ENCODE assay signal across 23 mouse cellular contexts in the genomic region with DNA sequence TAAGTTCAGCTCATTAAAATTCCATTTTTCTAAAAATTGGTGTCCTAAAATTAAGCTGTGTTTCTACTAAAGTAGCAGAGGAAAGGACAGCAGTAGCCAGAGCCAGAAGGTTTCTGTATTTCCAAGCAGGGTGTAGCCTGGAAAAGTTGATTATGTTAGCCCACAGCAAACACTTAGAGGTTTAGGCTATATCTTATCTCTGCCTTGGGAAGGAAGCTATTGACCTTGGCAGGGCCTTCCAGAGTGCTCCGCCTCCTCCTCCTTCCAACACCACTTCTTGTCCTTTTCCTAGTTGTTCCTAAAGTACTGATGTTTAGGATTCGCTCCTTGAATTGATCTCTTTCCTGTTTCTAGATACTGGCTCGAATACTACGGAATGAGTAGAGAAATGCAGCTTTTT. TPM values are rescaled to one million over a fixed set of nuclear protein-coding genes. Genes with fewer than 3 reads are reported as not detected.
DNase-seq lines count a peak whose midpoint lies in the region; ATAC-seq and TF ChIP-seq lines count a peak whose summit lies in the region.
"Had no signal": no experiment of that assay in that cellular context is flagged by ENCODE, and none has a peak within 500 bp of the region (broad histone marks: within the 10 kb centered on the region; RNA-seq: fewer than 3 reads in every experiment).

No protein-coding gene starts in this region.

- H3K27ac ChIP-seq in intestine, embryonic 15.5 days: no peak overlapping the region
- no peak overlapping the region for H3K27ac ChIP-seq in intestine, postnatal 0 days (ENCODE audit: low read depth, low read length)
- H3K27ac ChIP-seq in MEL (ENCODE audit: control insufficient read depth, low read depth, low read length): no peak overlapping the region
- no peak overlapping the region for H3K27ac ChIP-seq in heart, embryonic 14.5 days (replicated peaks in 1 of 2; ENCODE audit: control insufficient read depth in 1 of 2, insufficient read depth in 1 of 2, low read depth in 2 of 2, low read length in 2 of 2)
- H3K27ac ChIP-seq in midbrain, embryonic 16.5 days (ENCODE audit: low read length): no peak overlapping the region
- H3K27ac ChIP-seq: gastrocnemius, adult 2 months; limb, embryonic 15.5 days; midbrain, embryonic 12.5 days had no signal

- 80% methylated on average over 4 of the region's 4 CpGs for WGBS in intestine, embryonic 15.5 days
- 61% methylated on average over 4 of the region's 4 CpGs for WGBS in intestine, postnatal 0 days
- 49% methylated on average over 4 of the region's 4 CpGs for WGBS in heart, embryonic 14.5 days
- WGBS in midbrain, embryonic 16.5 days: 95% methylated on average over 4 of the region's 4 CpGs

- no peak; a peak in 1 of 4 replicates for TF ChIP-seq EP300 in MEL (IDR thresholded peaks at IDR 0.05; ENCODE audit: low read depth in 1 of 2, low read length in 2 of 2)

- TF ChIP-seq POLR2A in MEL (IDR thresholded peaks at IDR 0.05; ENCODE audit: control insufficient read depth in 1 of 2, insufficient read depth in 1 of 2, low read depth in 1 of 2, low read length in 2 of 2, poor library complexity in 1 of 2): no peak

- H3K79me2 ChIP-seq in MEL (ENCODE audit: control insufficient read depth, insufficient read depth, low read length, poor library complexity): no peaks in the 10 kb centered on the region

- no peak overlapping the region for H3K4me2 ChIP-seq in intestine, embryonic 15.5 days (replicated peaks)
- no peak overlapping the region for H3K4me2 ChIP-seq in intestine, postnatal 0 days (replicated peaks; ENCODE audit: low read depth)
- H3K4me2 ChIP-seq in heart, embryonic 14.5 days (ENCODE audit: low read length): no peak overlapping the region
- no peak overlapping the region for H3K4me2 ChIP-seq in midbrain, embryonic 16.5 days (ENCODE audit: low read length)
- H3K4me2 ChIP-seq: limb, embryonic 15.5 days; midbrain, embryonic 12.5 days had no signal

- no peak for DNase-seq in MEL (ENCODE audit: low read depth, low spot score)
- DNase-seq in heart, postnatal 4 days: peak; percentile 35
- no peak for DNase-seq in cerebellum, adult 9-10 months
- no peak for DNase-seq in cerebellum, adult 18-20 months
- DNase-seq: adrenal gland, adult 8-10 months; cerebellum, postnatal 25 days; gastrocnemius, adult 2 months; kidney, adult 9 months; retina, postnatal 1 day had no signal

- H3K36me3 ChIP-seq in intestine, embryonic 15.5 days: no peaks in the 10 kb centered on the region
- H3K36me3 ChIP-seq in intestine, postnatal 0 days (ENCODE audit: control insufficient read depth, insufficient read depth): no peaks in the 10 kb centered on the region
- peaks cover 6 to 20% of the 10 kb centered on the region in 2 experiments for H3K36me3 ChIP-seq in MEL (ENCODE audit: control insufficient read depth in 1 of 2, insufficient read depth in 2 of 2, low read length in 2 of 2)
- peaks cover 37% of the 10 kb centered on the region for H3K36me3 ChIP-seq in heart, embryonic 14.5 days (ENCODE audit: control insufficient read depth, insufficient read depth, low read length)
- H3K36me3 ChIP-seq in midbrain, embryonic 16.5 days (ENCODE audit: control insufficient read depth, insufficient read depth, low read length): peaks cover 4% of the 10 kb centered on the region; the same call in 1 of the 2 replicates

- H3K4me1 ChIP-seq in intestine, embryonic 15.5 days (replicated peaks): no peaks in the 10 kb centered on the region
- H3K4me1 ChIP-seq in intestine, postnatal 0 days (replicated peaks; ENCODE audit: control insufficient read depth, insufficient read depth, low read length): no peaks in the 10 kb centered on the region
- peaks cover 6 to 10% of the 10 kb centered on the region in 2 experiments; a peak in 3 of 4 replicates for H3K4me1 ChIP-seq in MEL (ENCODE audit: control insufficient read depth in 1 of 2, insufficient read depth in 2 of 2, low read length in 2 of 2)
- H3K4me1 ChIP-seq in heart, embryonic 14.5 days (ENCODE audit: control insufficient read depth in 2 of 2, insufficient read depth in 2 of 2, low read length in 2 of 2): peaks cover 0 to 15% of the 10 kb centered on the region in 2 experiments; a peak in 2 of 4 replicates
- no peaks in the 10 kb centered on the region for H3K4me1 ChIP-seq in midbrain, embryonic 16.5 days (ENCODE audit: control insufficient read depth, insufficient read depth, low read length)
- H3K4me1 ChIP-seq: limb, embryonic 15.5 days; midbrain, embryonic 12.5 days had no signal

- H3K27me3 ChIP-seq in intestine, embryonic 15.5 days (replicated peaks): no peaks in the 10 kb centered on the region
- H3K27me3 ChIP-seq in intestine, postnatal 0 days (replicated peaks; ENCODE audit: control insufficient read depth, insufficient read depth, low read length): no peaks in the 10 kb centered on the region
- no peaks in the 10 kb centered on the region for H3K27me3 ChIP-seq in MEL (ENCODE audit: control insufficient read depth in 1 of 2, insufficient read depth in 2 of 2, low read length in 2 of 2)
- no peaks in the 10 kb centered on the region for H3K27me3 ChIP-seq in heart, embryonic 14.5 days (ENCODE audit: control insufficient read depth, insufficient read depth, low read length)
- no peaks in the 10 kb centered on the region for H3K27me3 ChIP-seq in midbrain, embryonic 16.5 days (ENCODE audit: control insufficient read depth, insufficient read depth, low read depth, low read length)
- H3K27me3 ChIP-seq: CH12.LX; limb, embryonic 15.5 days; midbrain, embryonic 12.5 days had no signal

- H3K4me3 ChIP-seq in intestine, embryonic 15.5 days (replicated peaks): no peak overlapping the region
- H3K4me3 ChIP-seq in intestine, postnatal 0 days (ENCODE audit: low read depth, low read length): no peak overlapping the region
- no peak overlapping the region for H3K4me3 ChIP-seq in MEL (ENCODE audit: control insufficient read depth in 1 of 2, insufficient read depth in 1 of 2, low read depth in 2 of 2, low read length in 2 of 2)
- no peak overlapping the region for H3K4me3 ChIP-seq in heart, embryonic 14.5 days (ENCODE audit: control insufficient read depth in 1 of 2, insufficient read depth in 1 of 2, low read depth in 1 of 2, low read length in 2 of 2)
- no peak overlapping the region for H3K4me3 ChIP-seq in midbrain, embryonic 16.5 days (ENCODE audit: low read depth, low read length)
- H3K4me3 ChIP-seq: erythroblast, embryonic 14.5 days; gastrocnemius, adult 2 months; limb, embryonic 15.5 days; midbrain, embryonic 12.5 days had no signal

- no peak for TF ChIP-seq RAD21 in MEL (IDR thresholded peaks at IDR 0.05; ENCODE audit: low read depth, low read length)

- no peaks in the 10 kb centered on the region for H3K9me3 ChIP-seq in intestine, embryonic 15.5 days
- no peaks in the 10 kb centered on the region for H3K9me3 ChIP-seq in intestine, postnatal 0 days (ENCODE audit: control insufficient read depth)
- H3K9me3 ChIP-seq in MEL (replicated peaks; ENCODE audit: insufficient read depth, low read length): no peaks in the 10 kb centered on the region
- H3K9me3 ChIP-seq in heart, embryonic 14.5 days (ENCODE audit: control insufficient read depth, low read length): no peaks in the 10 kb centered on the region
- H3K9me3 ChIP-seq in midbrain, embryonic 16.5 days (replicated peaks; ENCODE audit: control insufficient read depth, low read length, poor library complexity, severe bottlenecking): no peaks in the 10 kb centered on the region
- H3K9me3 ChIP-seq: limb, embryonic 15.5 days; midbrain, embryonic 12.5 days had no signal

- no peak for TF ChIP-seq CTCF in intestine, postnatal 0 days (IDR thresholded peaks at IDR 0.05; ENCODE audit: low read depth)
- no peak for TF ChIP-seq CTCF in MEL (IDR thresholded peaks at IDR 0.05 in 2 of 3, conservative IDR thresholded peaks at IDR 0.05 in 1 of 3; ENCODE audit: control insufficient read depth in 1 of 3, insufficient read depth in 1 of 3, low read depth in 2 of 3, low read length in 3 of 3, poor library complexity in 1 of 3, severe bottlenecking in 1 of 3)

- 0 out of 2 replicates have a peak, but pooled peaks have one; percentile 45 for ATAC-seq in intestine, embryonic 15.5 days
- ATAC-seq in intestine, postnatal 0 days: no peak
- ATAC-seq in heart, embryonic 14.5 days (ENCODE audit: insufficient number of reproducible peaks, insufficient read depth, low FRiP score, low read depth): peak; percentile 43; the same call in 1 of the 2 replicates
- no peak for ATAC-seq in midbrain, embryonic 16.5 days
- ATAC-seq: forebrain, embryonic 16.5 days had no signal

- no peak overlapping the region for H3K9ac ChIP-seq in intestine, embryonic 15.5 days
- no peak overlapping the region for H3K9ac ChIP-seq in intestine, postnatal 0 days (ENCODE audit: low read depth, low read length)
- H3K9ac ChIP-seq in MEL (ENCODE audit: control insufficient read depth, low read depth, low read length, poor library complexity, severe bottlenecking): no peak overlapping the region
- 0 out of 2 replicates have a peak overlapping the region, but pooled peaks have one; percentile 18 for H3K9ac ChIP-seq in heart, embryonic 14.5 days (ENCODE audit: low read length)
- H3K9ac ChIP-seq in midbrain, embryonic 16.5 days (ENCODE audit: low read depth, low read length): no peak overlapping the region
- H3K9ac ChIP-seq: limb, embryonic 15.5 days; midbrain, embryonic 12.5 days had no signal

RNA-seq across cellular contexts. Expression of a gene that starts 9.7 kb away (rescaled TPM):
- polyA plus RNA-seq in intestine, embryonic 15.5 days (2015; fragmentation: Nextera tagmentation; extraction: Ambion mirVana): 177 and 182 TPM in 2 replicates
- 127 and 128 TPM in 2 replicates for polyA plus RNA-seq in intestine, postnatal 0 days (2015; fragmentation: Nextera tagmentation; extraction: Ambion mirVana)
- 62.4 and 75.8 TPM in 2 replicates for total RNA-seq in MEL (2012; rRNA removed)
- 10 to 100 TPM in 1 of 2 experiments, not detected in 1; 74.9 TPM for polyA plus RNA-seq in MEL (2012; ENCODE audit: insufficient read depth in 1 of 2, insufficient read length in 2 of 2, low read depth in 1 of 2, low replicate concordance in 2 of 2, missing spikeins in 1 of 2)
- 184 and 187 TPM in 2 replicates for polyA plus RNA-seq in heart, embryonic 14.5 days (2014; fragmentation: Nextera tagmentation; extraction: Ambion mirVana)
- 10 to 100 TPM; 88.0 to 93.6 TPM for total RNA-seq in heart, postnatal 4 days (2021)
- 177 and 184 TPM in 2 replicates for polyA plus RNA-seq in midbrain, embryonic 16.5 days (2015; fragmentation: Nextera tagmentation; extraction: Ambion mirVana)

RNA-seq across cellular contexts. Expression of a gene that starts 15.8 kb away (rescaled TPM):
- polyA plus RNA-seq in intestine, embryonic 15.5 days (2015; fragmentation: Nextera tagmentation; extraction: Ambion mirVana): 8.3 and 8.9 TPM in 2 replicates
- polyA plus RNA-seq in intestine, postnatal 0 days (2015; fragmentation: Nextera tagmentation; extraction: Ambion mirVana): 11.0 and 11.1 TPM in 2 replicates
- not detected in 2 replicates for total RNA-seq in MEL (2012; rRNA removed)
- polyA plus RNA-seq in MEL (2012; ENCODE audit: insufficient read depth in 1 of 2, insufficient read length in 2 of 2, low read depth in 1 of 2, low replicate concordance in 2 of 2, missing spikeins in 1 of 2): not detected
- not detected in 2 replicates for polyA plus RNA-seq in heart, embryonic 14.5 days (2014; fragmentation: Nextera tagmentation; extraction: Ambion mirVana)
- total RNA-seq in heart, postnatal 4 days (2021): not detected
- not detected in 2 replicates for polyA plus RNA-seq in midbrain, embryonic 16.5 days (2015; fragmentation: Nextera tagmentation; extraction: Ambion mirVana)
- total RNA-seq: adrenal gland, adult 8-10 months; gastrocnemius, adult 2 months; hematopoietic stem cell, adult 5-6 weeks; layer of hippocampus, postnatal 14 days; left cerebral cortex, postnatal 25 days had no signal
- polyA plus RNA-seq: embryonic facial prominence, embryonic 11.5 days; erythroblast, embryonic 14.5 days; forebrain, embryonic 16.5 days; midbrain, embryonic 12.5 days; neural tube, embryonic 14.5 days had no signal

RNA-seq across cellular contexts. Expression of a gene that starts 32.8 kb away (rescaled TPM):
- polyA plus RNA-seq in intestine, embryonic 15.5 days (2015; fragmentation: Nextera tagmentation; extraction: Ambion mirVana): 67.0 and 72.1 TPM in 2 replicates
- 38.0 and 38.7 TPM in 2 replicates for polyA plus RNA-seq in intestine, postnatal 0 days (2015; fragmentation: Nextera tagmentation; extraction: Ambion mirVana)
- 41.9 and 49.7 TPM in 2 replicates for total RNA-seq in MEL (2012; rRNA removed)
- 10 to 100 TPM in 1 of 2 experiments, not detected in 1; 57.2 TPM for polyA plus RNA-seq in MEL (2012; ENCODE audit: insufficient read depth in 1 of 2, insufficient read length in 2 of 2, low read depth in 1 of 2, low replicate concordance in 2 of 2, missing spikeins in 1 of 2)
- 125 and 126 TPM in 2 replicates for polyA plus RNA-seq in heart, embryonic 14.5 days (2014; fragmentation: Nextera tagmentation; extraction: Ambion mirVana)
- total RNA-seq in heart, postnatal 4 days (2021): 100 to 1,000 TPM; 105 to 107 TPM
- polyA plus RNA-seq in midbrain, embryonic 16.5 days (2015; fragmentation: Nextera tagmentation; extraction: Ambion mirVana): 74.0 and 80.4 TPM in 2 replicates

Comparison
In these comparisons a context has a peak if more than half of its experiments do, and no peak if none do; other contexts are left out.
1. ATAC-seq: peak in intestine, embryonic 15.5 days (single experiment) and heart, embryonic 14.5 days (single experiment); none in intestine, postnatal 0 days (single experiment) and midbrain, embryonic 16.5 days (single experiment).